Mouse (Mus musculus): ENCODE results near the gene Ear1.
"Not testable (repeated sequence)": the region's sequence is repeated elsewhere in the genome, so short reads cannot be mapped to it uniquely, and the experiment has no call there.

The Ear1 gene

GRCm38 (mm10) chr14:43796069-43796904 is 79.0 kb downstream of the Ear1 start:
- no peak for DNase-seq

DNA sequence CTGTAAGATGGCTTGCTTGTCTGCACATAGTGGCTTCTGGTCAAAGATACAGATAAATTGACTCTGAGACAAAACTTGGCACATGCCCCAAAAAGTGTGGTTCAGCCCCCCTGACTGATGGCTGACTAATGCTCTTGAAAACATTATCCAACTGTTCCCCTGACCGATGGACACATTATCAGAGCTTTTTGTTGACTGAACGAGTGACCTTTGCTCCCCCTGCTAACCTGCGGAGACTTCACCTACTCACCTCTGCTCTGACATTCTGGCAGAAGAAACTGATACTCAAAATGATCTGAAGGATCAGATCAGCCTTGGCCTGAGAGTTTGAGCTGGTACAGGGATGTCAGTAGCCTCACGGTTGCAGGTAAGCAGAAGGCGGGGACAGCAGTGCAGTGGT is 81.5 kb downstream of the Ear1 start:
- not testable (repeated sequence) for DNase-seq

GRCm38 (mm10) chr14:43784645-43785044 is 90.7 kb downstream of the Ear1 start, which contains the start of gene Gm8180:
TSS of gene Gm8180 (minus strand) at chr14:43784745.
- not testable (repeated sequence) for DNase-seq
